Mouse (Mus musculus) MN1 (cell line): ENCODE results near the gene Kras.

Experiments used
- DNase-seq: peaks from one replicate; pipeline ENCODE4 v3.0.0-alpha.2; 2016; ENCODE audit warnings: low spot score

Gene Kras

GRCm38 (mm10) chr6:145249291-145250184, 501 bp downstream of the Kras start:
- DNase-seq, result peak; percentile 54

DNA sequence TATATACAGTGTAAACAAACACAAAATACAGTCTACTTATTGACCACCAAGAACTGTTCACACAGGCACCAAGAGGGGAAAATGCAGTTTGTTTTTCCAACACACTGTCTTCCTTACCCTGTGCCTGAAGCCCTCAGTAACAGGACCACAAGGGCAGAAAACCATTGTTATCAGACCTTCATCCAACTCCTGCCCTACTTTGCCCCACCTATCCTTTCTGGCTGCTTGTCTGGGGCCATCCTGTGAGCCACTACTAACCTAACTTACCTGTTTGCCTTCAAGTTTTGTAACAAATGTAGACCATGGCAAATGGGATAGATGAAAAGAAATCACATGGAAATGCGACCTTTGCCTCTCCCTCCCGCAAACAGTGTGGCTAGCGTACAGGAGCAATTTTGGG, 2.2 kb downstream of the Kras start:
- DNase-seq, result no peak

- DNase-seq, result no peak
Observed at GRCm38 (mm10) chr6:145246841-145247240, 3.2 kb downstream of the Kras start.

DNA sequence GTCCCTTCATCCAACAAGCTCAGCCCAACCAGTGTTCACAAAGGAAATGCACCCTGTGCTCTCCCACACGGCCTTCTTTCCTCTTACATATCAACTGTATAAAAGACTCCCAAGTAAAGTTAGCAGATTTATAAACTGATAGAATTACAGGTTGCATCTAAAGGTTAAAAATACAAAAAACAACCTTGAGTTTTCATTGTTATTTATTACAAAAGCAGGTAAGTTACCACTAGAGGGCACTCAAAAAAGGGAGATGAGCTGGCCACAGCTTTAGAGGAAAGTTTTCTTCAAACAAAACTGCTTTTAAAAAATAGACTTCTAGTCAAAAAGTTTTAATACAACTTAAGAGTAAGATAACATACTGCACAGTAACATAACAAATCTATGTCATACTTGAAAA, 7.5 kb downstream of the Kras start:
- peak; percentile 58 for DNase-seq

DNA sequence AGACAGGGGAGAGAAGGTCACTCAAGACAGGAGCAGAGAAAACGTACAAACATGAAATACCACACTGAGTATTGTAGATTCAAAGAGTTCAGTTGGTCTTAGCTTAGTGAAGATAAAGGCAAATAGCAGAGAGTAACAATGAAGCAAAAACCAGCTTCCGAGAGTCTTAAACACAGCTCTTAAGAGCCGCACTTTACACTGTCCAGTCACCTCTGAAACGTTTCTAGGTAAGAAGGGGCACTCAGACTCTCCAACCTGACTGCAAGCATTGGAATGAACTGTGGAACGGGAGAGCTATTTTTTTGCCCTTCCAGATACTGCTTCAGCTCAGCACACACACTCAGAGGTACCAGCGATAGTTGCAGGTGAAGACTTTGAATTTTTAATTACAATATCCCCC, 9.8 kb downstream of the Kras start:
- DNase-seq, result no peak

DNA sequence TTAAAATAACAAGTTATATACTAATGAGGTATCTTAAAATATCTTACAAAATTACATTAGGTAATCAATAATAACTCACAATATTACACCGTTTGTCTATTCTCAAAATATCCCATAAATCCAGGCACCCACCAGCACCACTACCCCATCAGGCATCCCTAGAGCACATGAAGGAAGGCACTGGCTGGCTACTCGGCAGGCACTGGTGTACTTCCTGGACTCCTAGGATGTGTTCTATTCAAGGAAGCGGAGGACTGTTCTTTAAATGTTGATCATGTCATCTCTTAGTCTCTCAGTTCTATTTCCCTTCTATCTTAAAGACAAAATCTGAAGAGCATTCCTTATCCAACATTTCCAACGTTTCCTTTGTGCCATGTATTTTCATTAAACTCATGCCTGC, 12.9 kb downstream of the Kras start:
- no peak for DNase-seq

DNA sequence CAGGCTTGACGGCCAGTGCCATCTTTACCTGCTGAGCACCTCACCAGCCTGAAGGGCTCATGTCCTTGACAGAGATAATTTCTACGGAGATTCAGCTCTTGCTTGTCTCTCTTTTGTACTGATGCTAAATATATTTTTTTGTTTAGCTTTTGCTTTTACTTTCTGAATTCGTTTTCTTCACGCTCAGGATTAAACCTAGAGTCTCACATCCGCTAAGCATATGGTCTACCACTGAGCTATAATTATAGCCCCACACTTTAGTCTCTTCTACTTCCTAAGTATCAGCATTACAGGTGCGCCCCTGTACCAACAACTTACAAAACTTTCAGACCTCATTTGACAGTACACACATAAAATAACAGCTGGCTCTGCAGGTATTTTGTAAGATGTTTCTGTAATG, 14.7 kb downstream of the Kras start:
- no peak for DNase-seq

DNA sequence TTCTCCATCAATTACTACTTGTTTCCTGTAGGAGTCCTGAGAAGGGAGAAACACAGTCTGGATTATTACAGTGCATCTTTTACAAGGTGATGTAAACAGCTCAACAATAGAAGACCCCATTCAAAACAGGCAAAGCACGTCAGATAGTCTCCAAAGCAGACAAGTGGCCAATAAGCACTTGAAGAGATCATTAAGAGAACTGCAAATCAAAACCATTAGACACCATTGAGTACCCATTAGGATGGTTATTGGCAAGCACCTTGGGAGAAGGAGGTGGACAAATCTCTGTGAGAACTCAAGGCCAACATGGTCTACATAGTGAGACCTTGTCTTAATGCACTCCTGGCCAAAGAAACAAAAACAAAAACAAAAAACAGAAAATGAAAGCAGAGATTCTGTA, 15.6 kb downstream of the Kras start:
- DNase-seq, result no peak

- DNase-seq, result no peak
Observed at GRCm38 (mm10) chr6:145226296-145226695, 23.7 kb downstream of the Kras start.

GRCm38 (mm10) chr6:145224246-145224645, 25.8 kb downstream of the Kras start:
- no peak for DNase-seq

DNA sequence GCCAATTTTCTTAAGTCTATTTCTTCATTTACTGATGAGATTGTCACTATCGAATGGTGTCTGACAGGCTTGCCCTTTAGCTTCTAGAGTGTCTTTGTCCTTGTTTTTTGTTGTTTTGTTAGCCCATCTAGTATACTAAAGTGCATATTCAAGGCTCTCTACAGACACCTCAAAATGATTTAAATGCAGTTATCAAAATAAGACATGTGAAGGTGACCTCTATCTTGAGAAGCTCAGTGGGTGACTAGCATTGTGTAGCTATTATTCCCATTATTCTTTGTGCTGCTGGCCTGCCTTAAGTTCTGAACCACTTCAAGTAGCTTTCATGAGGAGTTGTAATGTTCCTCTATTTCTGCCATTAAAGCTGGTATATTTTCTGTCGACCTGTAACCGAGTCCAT, 34.2 kb downstream of the Kras start:
- no peak for DNase-seq

DNA sequence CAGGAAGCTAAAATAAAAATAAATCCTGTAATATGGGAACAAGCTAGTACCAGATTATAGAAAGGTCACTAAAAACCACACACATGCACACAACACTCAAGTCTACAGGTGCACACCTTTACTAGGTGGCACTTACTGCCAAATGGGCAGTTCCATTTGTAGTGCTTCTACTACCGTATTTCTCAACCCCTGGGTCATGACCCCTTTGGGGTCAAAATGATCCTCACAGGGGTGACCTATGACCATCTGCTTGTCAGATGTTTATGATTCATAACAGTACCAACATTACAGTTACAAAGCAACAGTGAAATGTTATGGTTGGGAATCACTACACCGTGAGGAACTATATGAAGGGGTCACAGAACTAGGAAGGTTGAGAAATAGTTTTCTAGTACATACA, 36.1 kb downstream of the Kras start:
- DNase-seq, result no peak

GRCm38 (mm10) chr6:145211376-145212305, 38.4 kb downstream of the Kras start:
- DNase-seq, result no peak

DNA sequence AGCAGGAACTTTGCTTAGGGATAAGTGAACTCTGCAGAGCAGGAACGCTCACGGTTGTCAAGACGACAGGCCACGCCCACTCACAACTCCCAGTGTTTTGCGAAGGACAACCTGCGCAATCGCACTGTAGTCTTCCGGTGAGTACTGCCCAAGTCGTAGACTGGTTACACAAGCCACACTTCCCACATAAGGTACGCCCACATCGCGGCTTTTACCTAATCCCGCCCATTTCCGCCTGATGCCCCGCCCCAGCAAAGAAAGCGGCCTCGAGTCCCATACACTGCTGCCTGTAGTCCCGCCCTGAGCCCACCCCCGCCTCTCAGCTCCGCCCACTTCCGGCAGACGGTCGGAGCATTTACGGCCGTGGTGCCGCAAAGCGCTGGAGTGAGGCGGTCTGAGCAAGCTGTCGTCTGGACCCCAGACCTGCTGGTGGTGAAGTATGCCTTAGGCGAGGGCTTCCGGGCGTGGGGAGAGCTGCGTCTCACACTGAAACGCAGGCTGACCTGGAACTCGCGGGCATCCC, 39.2 kb downstream of the Kras start, which contains the start of the genes Casc1 and Etfrf1:
TSS of gene Casc1 (minus strand) at position 190 of the 523 bp plus-strand sequence.
TSS of gene Etfrf1 (plus strand) at position 319 of the 523 bp plus-strand sequence.
- DNase-seq, result peak; percentile 99

DNA sequence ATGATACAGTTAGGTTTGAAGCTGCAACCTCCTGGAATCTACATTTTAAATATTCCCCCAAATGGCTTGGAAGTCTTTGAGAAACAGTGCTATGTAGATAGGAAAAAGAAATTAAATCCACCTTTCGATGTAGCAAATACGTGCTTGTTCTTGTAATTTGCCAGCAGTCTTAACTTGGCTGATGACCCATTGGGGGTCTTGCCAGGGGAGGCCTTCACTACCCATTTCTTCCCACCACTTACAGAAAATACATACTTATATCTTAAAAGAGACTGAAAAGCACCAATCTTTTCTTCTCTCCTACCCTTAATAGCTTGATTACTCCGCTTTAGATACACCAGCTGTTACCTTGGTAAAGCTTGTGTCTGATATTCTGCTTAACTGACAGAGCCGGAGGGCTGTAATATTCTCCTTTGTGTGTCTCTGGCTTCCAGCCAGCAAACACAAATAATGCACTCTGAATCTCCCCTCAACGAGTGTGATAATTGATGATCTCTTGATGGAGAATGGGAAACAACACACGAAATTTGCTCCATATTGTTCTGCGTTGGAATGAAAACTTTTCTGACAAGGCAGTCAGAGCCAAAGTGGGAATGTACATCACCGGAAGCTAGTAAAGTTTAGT, 39.9 kb downstream of the Kras start:
- no peak for DNase-seq

DNA sequence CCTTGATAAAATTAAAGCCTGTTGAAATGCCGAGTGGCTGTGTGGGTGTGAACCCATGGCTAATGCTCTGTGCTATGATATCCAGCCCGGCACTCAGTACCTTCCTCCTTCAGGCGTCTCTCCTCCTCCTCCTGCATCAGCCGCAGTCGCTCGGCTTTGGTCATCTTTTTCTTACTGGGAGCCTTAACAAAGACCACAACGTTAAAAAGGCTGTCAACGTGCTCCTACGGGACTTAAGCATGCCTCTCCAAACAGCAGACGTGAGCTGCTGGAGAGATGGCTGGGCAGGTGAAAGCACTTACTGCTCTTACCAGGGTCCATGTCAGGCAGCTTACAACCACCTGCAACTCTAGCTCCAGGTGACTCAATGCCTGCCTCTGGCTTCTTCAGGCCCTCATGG, 44.9 kb downstream of the Kras start:
- no peak for DNase-seq

DNA sequence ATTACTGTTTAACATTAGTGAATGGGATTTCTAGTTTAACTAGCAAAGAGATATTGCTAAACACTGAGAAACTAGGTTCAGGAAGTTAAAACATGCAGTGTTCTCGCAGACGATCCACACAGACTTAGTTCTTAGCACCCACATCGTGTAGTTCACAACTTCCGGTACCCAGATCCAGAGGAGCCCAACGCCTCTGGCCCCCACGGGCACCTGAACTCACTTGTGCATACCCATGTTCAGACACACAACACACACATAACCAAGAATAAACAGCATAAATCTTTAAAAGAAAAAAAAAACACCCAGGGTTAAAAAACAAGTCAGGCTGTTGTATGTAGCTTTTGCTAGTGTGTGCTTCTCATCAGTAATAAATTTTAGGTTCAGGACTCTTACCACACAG, 45.6 kb downstream of the Kras start:
- DNase-seq, result no peak

DNA sequence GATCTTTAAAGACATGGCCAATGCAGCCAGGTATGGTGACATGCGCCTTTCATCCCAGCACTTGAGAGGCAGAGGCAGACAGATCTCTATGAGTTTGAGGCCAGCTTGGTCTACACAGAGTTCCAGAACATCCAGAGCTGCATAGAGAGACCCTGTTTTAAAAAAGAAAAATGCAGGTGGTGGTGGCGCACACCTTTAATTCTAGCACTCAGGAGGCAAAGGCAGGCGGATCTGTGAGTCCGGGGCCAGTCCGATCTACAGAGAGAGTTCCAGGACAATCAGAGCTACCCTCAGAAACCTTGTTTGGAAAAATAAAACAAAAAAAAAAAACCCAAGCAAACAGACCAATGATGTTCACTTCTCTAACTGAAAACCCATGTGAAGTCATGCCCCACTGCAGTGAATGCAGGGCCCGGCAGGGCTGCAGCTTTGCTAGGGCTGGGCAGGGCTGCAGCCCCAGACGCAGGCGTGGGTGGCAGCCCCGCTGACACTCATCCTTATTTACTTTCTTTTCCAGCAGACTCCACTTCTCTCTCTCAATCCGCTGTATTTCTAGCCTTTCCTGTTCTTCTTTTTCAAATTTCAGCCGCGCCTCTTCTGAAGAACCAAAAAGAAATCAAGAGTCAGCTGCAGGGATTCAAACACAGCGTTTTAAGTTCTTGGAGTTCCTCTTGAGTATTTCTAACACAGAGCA, 47.5 kb downstream of the Kras start:
- no peak for DNase-seq

DNA sequence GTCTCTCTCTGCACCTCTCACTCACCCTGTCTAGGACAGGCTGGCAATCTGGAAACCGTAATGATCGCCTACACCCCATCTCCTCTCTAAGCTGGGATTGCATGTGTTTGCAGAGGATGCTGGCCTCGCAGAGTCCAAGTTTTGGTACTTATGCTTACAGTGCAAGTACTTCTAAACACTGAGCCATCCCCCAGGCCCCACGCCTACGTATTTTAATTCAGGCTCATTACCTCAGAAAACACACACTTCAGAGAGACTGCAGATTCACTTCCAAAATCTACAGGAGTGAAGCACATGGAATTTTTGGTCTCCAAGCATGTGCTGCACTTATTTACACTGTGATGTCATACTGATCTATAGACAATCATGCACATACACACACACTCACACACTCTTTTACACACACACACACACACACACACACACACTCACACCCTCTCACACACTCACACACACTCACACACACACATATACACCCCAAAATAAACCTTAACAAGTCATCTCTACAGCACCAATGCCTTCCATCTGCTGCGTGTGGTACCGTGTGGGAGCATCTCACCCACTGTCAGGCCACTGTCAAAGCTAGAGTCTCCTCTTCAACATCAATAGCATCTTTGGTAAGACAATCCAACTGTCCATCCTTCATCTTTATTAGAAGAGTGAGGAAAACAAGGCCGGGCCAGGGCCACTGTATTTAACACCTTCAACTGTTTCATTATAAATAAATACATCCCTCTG, 51.9 kb downstream of the Kras start:
- no peak for DNase-seq

GRCm38 (mm10) chr6:145193446-145193845, 56.6 kb downstream of the Kras start:
- no peak for DNase-seq

GRCm38 (mm10) chr6:145193038-145193437, 57.0 kb downstream of the Kras start:
- DNase-seq, result no peak
